In the genomic region with DNA sequence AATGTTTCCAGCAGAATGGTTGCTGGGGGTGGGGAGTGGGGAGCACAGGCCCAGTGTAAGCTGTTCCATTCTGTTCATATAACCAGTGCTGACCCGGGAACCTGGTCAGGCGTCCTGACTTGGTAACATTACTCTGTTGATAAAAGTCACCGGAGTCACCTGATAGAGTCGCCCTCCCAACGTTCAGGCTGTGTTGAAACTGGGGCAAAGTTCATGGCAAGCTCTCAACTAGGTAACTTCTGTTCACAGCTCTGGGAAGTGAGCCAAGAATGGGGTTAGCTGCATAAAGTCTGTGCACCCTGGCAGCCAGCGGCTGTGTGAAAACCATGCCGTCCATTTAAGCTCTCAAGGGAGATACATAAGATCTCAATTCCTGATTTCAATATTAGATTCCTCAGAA, we compare ENCODE assay signal across 12 mouse cellular contexts. TPM values are rescaled to one million over a fixed set of nuclear protein-coding genes. Genes with fewer than 3 reads are reported as not detected.
DNase-seq lines count a peak whose midpoint lies in the region; ATAC-seq lines count a peak whose summit lies in the region.
"Not testable (repeated sequence)": the region's sequence is repeated elsewhere in the genome, so short reads cannot be mapped to it uniquely, and the experiment has no call there.
"Had no signal": no experiment of that assay in that cellular context is flagged by ENCODE, and none has a peak within 500 bp of the region (broad histone marks: within the 10 kb centered on the region; RNA-seq: fewer than 3 reads in every experiment).

No protein-coding gene starts in this region.

- H3K4me1 ChIP-seq in heart, embryonic 16.5 days (ENCODE audit: control insufficient read depth, insufficient read depth, low read length); lung, embryonic 15.5 days: not testable (repeated sequence)

- H3K9ac ChIP-seq in heart, embryonic 16.5 days (ENCODE audit: low read length); lung, embryonic 15.5 days: not testable (repeated sequence)

- H3K27me3 ChIP-seq in heart, embryonic 16.5 days (ENCODE audit: control insufficient read depth, insufficient read depth, low read length); lung, embryonic 15.5 days: not testable (repeated sequence)

- ATAC-seq in heart, embryonic 16.5 days (replicated peaks; ENCODE audit: extremely low read depth, insufficient read depth, low FRiP score): peak; percentile 93
- peak; percentile 69 for ATAC-seq in lung, embryonic 15.5 days (ENCODE audit: borderline replicate concordance, extremely low read depth, low FRiP score, low TSS enrichment)

- H3K27ac ChIP-seq in heart, embryonic 16.5 days (ENCODE audit: low read length): peak overlapping the region; percentile 62; the same call in 1 of the 2 replicates
- H3K27ac ChIP-seq in lung, embryonic 15.5 days: not testable (repeated sequence)

- not testable (repeated sequence) for H3K4me3 ChIP-seq in heart, embryonic 16.5 days (ENCODE audit: low read length); lung, embryonic 15.5 days

- peak; percentile 83 for DNase-seq in adrenal gland, adult 2 months
- DNase-seq in gastrocnemius, postnatal 10 days: peak; percentile 41
- DNase-seq in kidney, adult 18-20 months: peak; percentile 88
- peak; percentile 10 to 25 for DNase-seq in left cerebral cortex, postnatal 14 days (ENCODE audit: low spot score in 2 of 2)
- peak; percentile 45 for DNase-seq in ovary, postnatal 14 days (ENCODE audit: low spot score)
- peak; percentile 86 for DNase-seq in urinary bladder, postnatal 14 days (ENCODE audit: low spot score)

- intact Hi-C loops in left cerebral cortex, postnatal 14 days (cut with DNase I): not testable (repeated sequence)

- H3K9me3 ChIP-seq in heart, embryonic 16.5 days (replicated peaks; ENCODE audit: control insufficient read depth, low read length); lung, embryonic 15.5 days: not testable (repeated sequence)

- H3K4me2 ChIP-seq in heart, embryonic 16.5 days (ENCODE audit: low read depth, low read length); lung, embryonic 15.5 days: not testable (repeated sequence)

- H3K36me3 ChIP-seq in heart, embryonic 16.5 days (ENCODE audit: control insufficient read depth, insufficient read depth); lung, embryonic 15.5 days: not testable (repeated sequence)

- 16% methylated on average over 7 of the region's 7 CpGs for WGBS in heart, embryonic 16.5 days
- WGBS in lung, embryonic 15.5 days: 21% methylated on average over 7 of the region's 7 CpGs

RNA-seq across cellular contexts. Expression of a gene that starts 11.2 kb away (rescaled TPM):
- total RNA-seq in adrenal gland, adult 2 months (2021): 10 to 100 TPM; 11.8 TPM
- polyA plus RNA-seq in adrenal gland, adult 2 months (2012; rRNA removed): 2.9 and 4.1 TPM in 2 replicates
- 10 to 100 TPM in 1 of 2 experiments, 1 to 10 TPM in 1; 8.2 to 10.4 TPM for total RNA-seq in gastrocnemius, postnatal 10 days (2021)
- polyA plus RNA-seq in heart, embryonic 16.5 days (2015; fragmentation: Nextera tagmentation; extraction: Ambion mirVana): 31.0 and 34.0 TPM in 2 replicates
- 10 to 100 TPM; 10.4 to 17.0 TPM for total RNA-seq in left cerebral cortex, postnatal 14 days (2021)
- polyA plus RNA-seq in lung, embryonic 15.5 days (2015; fragmentation: Nextera tagmentation; extraction: Ambion mirVana): 85.5 and 92.8 TPM in 2 replicates
- polyA plus RNA-seq: activated CD4-positive, CD25-positive, alpha-beta regulatory T cell, adult 4 months had no signal

RNA-seq across cellular contexts. Expression of a gene that starts 17.7 kb away (rescaled TPM):
- 1 to 10 TPM; 2.3 to 3.1 TPM for total RNA-seq in adrenal gland, adult 2 months (2021)
- 5.0 and 5.6 TPM in 2 replicates for polyA plus RNA-seq in adrenal gland, adult 2 months (2012; rRNA removed)
- under 1 TPM; 0.19 to 0.36 TPM for total RNA-seq in gastrocnemius, postnatal 10 days (2021)
- 0.66 and 0.96 TPM in 2 replicates for polyA plus RNA-seq in heart, embryonic 16.5 days (2015; fragmentation: Nextera tagmentation; extraction: Ambion mirVana)
- 1 to 10 TPM; 2.5 to 2.9 TPM for total RNA-seq in left cerebral cortex, postnatal 14 days (2021)
- 0.44 and 0.50 TPM in 2 replicates for polyA plus RNA-seq in lung, embryonic 15.5 days (2015; fragmentation: Nextera tagmentation; extraction: Ambion mirVana)
- polyA plus RNA-seq: activated CD4-positive, CD25-positive, alpha-beta regulatory T cell, adult 4 months had no signal

RNA-seq across cellular contexts. Expression of a gene that starts 18.2 kb away (rescaled TPM):
- not detected for total RNA-seq in adrenal gland, adult 2 months (2021)
- not detected in 2 replicates for polyA plus RNA-seq in adrenal gland, adult 2 months (2012; rRNA removed)
- total RNA-seq in gastrocnemius, postnatal 10 days (2021): not detected
- polyA plus RNA-seq in heart, embryonic 16.5 days (2015; fragmentation: Nextera tagmentation; extraction: Ambion mirVana): not detected in 2 replicates
- not detected for total RNA-seq in left cerebral cortex, postnatal 14 days (2021)
- polyA plus RNA-seq in lung, embryonic 15.5 days (2015; fragmentation: Nextera tagmentation; extraction: Ambion mirVana): not detected in 2 replicates
- polyA plus RNA-seq: activated CD4-positive, CD25-positive, alpha-beta regulatory T cell, adult 4 months; forebrain, embryonic 13.5 days; hindbrain, embryonic 12.5 days; thymus, postnatal 0 days had no signal

RNA-seq across cellular contexts. Expression of a gene that starts 31.4 kb away (rescaled TPM):
- total RNA-seq in adrenal gland, adult 2 months (2021): under 1 TPM; 0.14 to 0.46 TPM
- 0.47 and 1.0 TPM in 2 replicates for polyA plus RNA-seq in adrenal gland, adult 2 months (2012; rRNA removed)
- total RNA-seq in gastrocnemius, postnatal 10 days (2021): not detected
- 0.70 and 0.92 TPM in 2 replicates for polyA plus RNA-seq in heart, embryonic 16.5 days (2015; fragmentation: Nextera tagmentation; extraction: Ambion mirVana)
- total RNA-seq in left cerebral cortex, postnatal 14 days (2021): 1 to 10 TPM; 2.1 to 2.3 TPM
- 0.30 and 0.33 TPM in 2 replicates for polyA plus RNA-seq in lung, embryonic 15.5 days (2015; fragmentation: Nextera tagmentation; extraction: Ambion mirVana)
- polyA plus RNA-seq: activated CD4-positive, CD25-positive, alpha-beta regulatory T cell, adult 4 months; thymus, postnatal 0 days had no signal

RNA-seq across cellular contexts. Expression of a gene that starts 32.9 kb away (rescaled TPM):
- total RNA-seq in adrenal gland, adult 2 months (2021): 10 to 100 TPM; 19.5 to 26.1 TPM
- 20.9 and 31.7 TPM in 2 replicates for polyA plus RNA-seq in adrenal gland, adult 2 months (2012; rRNA removed)
- total RNA-seq in gastrocnemius, postnatal 10 days (2021): 10 to 100 TPM; 14.6 to 16.3 TPM
- polyA plus RNA-seq in heart, embryonic 16.5 days (2015; fragmentation: Nextera tagmentation; extraction: Ambion mirVana): 75.6 and 85.0 TPM in 2 replicates
- 10 to 100 TPM in 1 of 2 experiments, 1 to 10 TPM in 1; 8.9 to 10.5 TPM for total RNA-seq in left cerebral cortex, postnatal 14 days (2021)
- 36.2 and 41.2 TPM in 2 replicates for polyA plus RNA-seq in lung, embryonic 15.5 days (2015; fragmentation: Nextera tagmentation; extraction: Ambion mirVana)

Comparison
In these comparisons a context has a peak if more than half of its experiments do, and no peak if none do; other contexts are left out.
1. DNase-seq: peak in every context shown above with its lines; median percentile 88 in kidney, adult 18-20 months; 86 in urinary bladder, postnatal 14 days; 83 in adrenal gland, adult 2 months; 45 in ovary, postnatal 14 days; 41 in gastrocnemius, postnatal 10 days; 18 in left cerebral cortex, postnatal 14 days.